Mouse (Mus musculus): ENCODE measurements around the gene Kif1b.

DNA sequence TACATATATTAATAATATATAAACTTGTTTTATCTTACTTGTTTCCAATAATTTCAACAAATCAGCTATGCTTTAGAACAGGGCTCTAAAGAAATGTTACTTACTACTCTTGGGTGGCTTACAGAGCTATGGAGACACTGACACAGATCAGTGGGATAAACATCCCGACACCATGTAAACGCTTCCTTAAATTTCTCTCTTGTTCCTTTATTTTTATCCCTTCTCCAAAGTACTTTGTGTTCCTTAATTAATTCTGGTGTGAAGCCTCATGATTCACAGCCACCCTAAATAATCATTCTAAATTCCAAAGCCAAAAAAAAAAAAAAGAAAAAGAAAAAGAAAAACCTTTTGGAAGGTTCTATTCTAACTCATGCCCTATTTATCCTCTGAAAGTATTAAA, 42.6 kb downstream of the Kif1b start:
- TF ChIP-seq CTCF (IDR thresholded peaks at IDR 0.05 in 2 of 3, conservative IDR thresholded peaks at IDR 0.05 in 1 of 3; ENCODE audit: control insufficient read depth in 1 of 3, insufficient read depth in 1 of 3, low read depth in 2 of 3, low read length in 3 of 3, poor library complexity in 1 of 3, severe bottlenecking in 1 of 3) (no peak), TCF12 (IDR thresholded peaks at IDR 0.05; ENCODE audit: low read depth, low read length) (no peak), EP300 (IDR thresholded peaks at IDR 0.05; ENCODE audit: low read depth in 1 of 2, low read length in 2 of 2) (no peak), MAX (IDR thresholded peaks at IDR 0.05; ENCODE audit: low read length) (no peak), POLR2A (IDR thresholded peaks at IDR 0.05; ENCODE audit: control insufficient read depth in 1 of 2, insufficient read depth in 1 of 2, low read depth in 1 of 2, low read length in 2 of 2, poor library complexity in 1 of 2) (no peak), MEF2A (IDR thresholded peaks at IDR 0.05; ENCODE audit: extremely low read depth, insufficient replicate concordance, low read depth, low read length, poor library complexity, severe bottlenecking) (no peak), SIN3A (IDR thresholded peaks at IDR 0.05; ENCODE audit: low read length) (no peak), JUND (IDR thresholded peaks at IDR 0.05; ENCODE audit: low read depth, low read length) (no peak), MAFK (IDR thresholded peaks at IDR 0.05; ENCODE audit: borderline replicate concordance, low read depth, low read length) (no peak), USF1 (IDR thresholded peaks at IDR 0.05; ENCODE audit: low read depth, low read length) (no peak), E2F4 (IDR thresholded peaks at IDR 0.05; ENCODE audit: borderline replicate concordance, low read depth, low read length) (no peak)
